Mouse (Mus musculus) midbrain, embryonic 12.5 days (tissue): ENCODE data around the gene Vsig8. TPM values are rescaled to one million over a fixed set of nuclear protein-coding genes. Genes with fewer than 3 reads are reported as not detected.

Experiments used
- ATAC-seq: fragments of 200-750 bp; cut with Nextera tagmentation; 2 replicates; pipeline ENCODE4 v1.8.0; 2017; ENCODE audit warnings: low read depth, moderate TSS enrichment, moderate library complexity; ENCODE audit not compliant: low FRiP score
- H3K27ac ChIP-seq: fragments of 300-500 bp; sonication (generic); replicated peaks from 2 replicates; pipeline ENCODE4 v1.5.1; 2016; ENCODE audit warnings: mild to moderate bottlenecking
- H3K27me3 ChIP-seq: fragments of 300-500 bp; sonication (generic); 2 replicates; pipeline ENCODE4 v1.6.1; 2016; ENCODE audit warnings: mild to moderate bottlenecking
- H3K36me3 ChIP-seq: fragments of 300-500 bp; sonication (generic); 2 replicates; pipeline ENCODE4 v1.6.1; 2016
- H3K4me1 ChIP-seq: fragments of 300-500 bp; sonication (generic); 2 replicates; pipeline ENCODE4 v1.6.1; 2016
- H3K4me2 ChIP-seq: fragments of 300-500 bp; sonication (generic); replicated peaks from 2 replicates; pipeline ENCODE4 v1.6.1; 2016; ENCODE audit warnings: mild to moderate bottlenecking, moderate library complexity
- H3K4me3 ChIP-seq: fragments of 300-500 bp; sonication (generic); 2 replicates; pipeline ENCODE4 v1.5.1; 2016; ENCODE audit warnings: mild to moderate bottlenecking
- H3K9ac ChIP-seq: fragments of 300-500 bp; sonication (generic); replicated peaks from 2 replicates; pipeline ENCODE4 v1.6.1; 2016; ENCODE audit warnings: mild to moderate bottlenecking, moderate library complexity
- H3K9me3 ChIP-seq: fragments of 300-500 bp; sonication (generic); 2 replicates; pipeline ENCODE4 v1.6.1; 2016; ENCODE audit warnings: mild to moderate bottlenecking
- WGBS: fragments of 180-500 bp; shearing (Covaris S2); methylation state at CpG from one replicate; pipeline ENCODE4 v1.1.7; 2016; 5-methylcytosine and 5-hydroxymethylcytosine counted together
- polyA plus RNA-seq: library from polyadenylated mRNA; unstranded; fragments of >200 nt; fragmentation: Nextera tagmentation; extraction: Ambion mirVana; gene quantifications from 2 replicates; pipeline ENCODE4 v1.2.1, GENCODE M21; 2016

The Vsig8 gene
- polyA plus RNA-seq = 0.15 TPM in 1 of 2 replicates, not detected in the other

- Histone ChIP-seq H3K27me3 (peaks cover 49% of the 10 kb centered on the region), H3K36me3 (no peaks in the 10 kb centered on the region), H3K4me2 (no peak within 1 kb of the TSS), H3K27ac (no peak within 1 kb of the TSS), H3K9ac (no peak within 1 kb of the TSS), H3K4me3 (no peak within 1 kb of the TSS), H3K9me3 (no peaks in the 10 kb centered on the region), H3K4me1 (peaks cover 12% of the 10 kb centered on the region)
- WGBS = 87% methylated on average over 11 of the region's 11 CpGs
- ATAC-seq = no peak
These were observed at the start of gene Vsig8 for GRCm38 (mm10) chr1:172555638-172556037. Gene Vsig8 (plus strand): TSS chr1:172555938.

- H3K4me2 ChIP-seq = no peak overlapping the region
- H3K9ac ChIP-seq = no peak overlapping the region
- H3K9me3 ChIP-seq = no peaks in the 10 kb centered on the region
- H3K4me3 ChIP-seq = no peak overlapping the region
- ATAC-seq = no peak
- H3K27ac ChIP-seq = no peak overlapping the region
- 62% methylated on average over 5 of the region's 5 CpGs for WGBS
- peaks cover 18% of the 10 kb centered on the region for H3K27me3 ChIP-seq
- no peaks in the 10 kb centered on the region for H3K36me3 ChIP-seq
- H3K4me1 ChIP-seq = peaks cover 38% of the 10 kb centered on the region
These were observed 48.7 kb upstream of the Vsig8 start for GRCm38 (mm10) chr1:172507001-172507400.

DNA sequence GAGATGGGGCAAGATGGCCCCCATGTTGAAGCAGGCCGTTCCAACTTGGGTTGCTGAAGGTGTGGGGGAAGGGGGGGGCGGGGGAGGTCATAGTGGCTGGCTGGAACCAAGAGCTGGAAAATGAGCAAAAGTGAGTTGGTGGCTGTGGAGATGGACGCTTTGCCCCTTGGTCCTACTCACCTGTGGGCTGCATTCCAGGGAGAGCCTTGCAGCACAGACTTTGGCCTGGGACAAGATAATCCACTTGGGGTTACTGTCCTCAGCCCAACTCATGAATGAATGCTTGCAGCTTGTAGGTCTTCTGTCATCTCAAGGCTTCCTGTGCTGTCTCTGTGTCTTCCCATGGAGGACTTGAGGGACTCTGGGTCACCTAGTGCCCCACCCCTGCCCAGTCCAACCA lies 48.0 kb upstream of the Vsig8 start:
- H3K9me3 ChIP-seq = no peaks in the 10 kb centered on the region
- ATAC-seq = no peak
- H3K27ac ChIP-seq = no peak overlapping the region
- H3K4me3 ChIP-seq = no peak overlapping the region
- no peak overlapping the region for H3K9ac ChIP-seq
- H3K27me3 ChIP-seq = peaks cover 11% of the 10 kb centered on the region; the same call in 1 of the 2 replicates
- WGBS = 86% methylated on average over 3 of the region's 3 CpGs
- H3K4me2 ChIP-seq = no peak overlapping the region
- H3K4me1 ChIP-seq = peaks cover 31% of the 10 kb centered on the region
- no peaks in the 10 kb centered on the region for H3K36me3 ChIP-seq

DNA sequence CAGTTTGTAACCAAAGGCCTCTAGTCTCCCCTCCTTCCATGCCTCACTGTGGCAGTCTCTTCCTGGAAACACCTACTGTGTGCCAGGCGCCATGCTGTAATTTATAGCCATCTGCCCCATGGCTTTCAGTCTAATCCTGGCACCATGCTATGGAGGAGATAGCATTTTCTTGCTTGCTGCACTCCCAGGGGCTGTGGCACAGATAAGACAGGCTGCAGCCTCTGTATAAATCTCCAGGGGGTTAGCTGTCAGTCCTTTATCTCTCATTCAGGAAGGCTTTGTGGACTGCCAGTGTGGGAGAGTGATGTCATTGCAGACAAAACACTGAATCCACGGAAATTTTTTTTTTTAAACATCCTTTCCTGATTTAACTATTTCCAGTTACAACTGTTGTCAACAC lies 47.6 kb upstream of the Vsig8 start:
- Histone ChIP-seq H3K4me3 (no peak overlapping the region), H3K27me3 (peaks cover 7% of the 10 kb centered on the region; the same call in 1 of the 2 replicates), H3K36me3 (no peaks in the 10 kb centered on the region), H3K9ac (no peak overlapping the region), H3K27ac (no peak overlapping the region), H3K4me2 (no peak overlapping the region), H3K4me1 (peaks cover 26% of the 10 kb centered on the region), H3K9me3 (no peaks in the 10 kb centered on the region)
- WGBS = 54% methylated on average over 2 of the region's 2 CpGs
- no peak for ATAC-seq

GRCm38 (mm10) chr1:172509235-172509634 lies 46.5 kb upstream of the Vsig8 start:
- H3K27me3 ChIP-seq = peaks cover 7% of the 10 kb centered on the region; the same call in 1 of the 2 replicates
- H3K9ac ChIP-seq = no peak overlapping the region
- WGBS = 82% methylated on average over 5 of the region's 5 CpGs
- H3K36me3 ChIP-seq = no peaks in the 10 kb centered on the region
- H3K4me2 ChIP-seq = no peak overlapping the region
- no peak for ATAC-seq
- no peak overlapping the region for H3K4me3 ChIP-seq
- H3K4me1 ChIP-seq = peaks cover 16% of the 10 kb centered on the region
- H3K27ac ChIP-seq = no peak overlapping the region
- H3K9me3 ChIP-seq = no peaks in the 10 kb centered on the region

GRCm38 (mm10) chr1:172509983-172510382 lies 45.8 kb upstream of the Vsig8 start:
- ATAC-seq = no peak
- 46% methylated on average over 8 of the region's 8 CpGs for WGBS
- Histone ChIP-seq H3K9me3 (no peaks in the 10 kb centered on the region), H3K4me2 (no peak overlapping the region), H3K4me3 (no peak overlapping the region), H3K27ac (no peak overlapping the region), H3K27me3 (peaks cover 6% of the 10 kb centered on the region; the same call in 1 of the 2 replicates), H3K9ac (no peak overlapping the region), H3K36me3 (no peaks in the 10 kb centered on the region), H3K4me1 (peaks cover 8% of the 10 kb centered on the region)

- Histone ChIP-seq H3K4me1 (peaks cover 7% of the 10 kb centered on the region; the same call in 1 of the 2 replicates), H3K4me3 (no peak overlapping the region), H3K9ac (no peak overlapping the region), H3K4me2 (no peak overlapping the region), H3K36me3 (no peaks in the 10 kb centered on the region), H3K9me3 (no peaks in the 10 kb centered on the region), H3K27me3 (0 out of 2 replicates have a peak, but pooled peaks cover 3% of the 10 kb centered on the region), H3K27ac (no peak overlapping the region)
- no peak for ATAC-seq
- WGBS = 27% methylated on average over 13 of the region's 13 CpGs
These were observed 45.2 kb upstream of the Vsig8 start for GRCm38 (mm10) chr1:172510421-172510972.

GRCm38 (mm10) chr1:172512962-172513361 lies 42.8 kb upstream of the Vsig8 start:
- H3K4me2 ChIP-seq = peak overlapping the region; percentile 19; the same call in 1 of the 2 replicates
- H3K4me3 ChIP-seq = no peak overlapping the region
- 32% methylated on average over 13 of the region's 13 CpGs for WGBS
- H3K27me3 ChIP-seq = no peaks in the 10 kb centered on the region
- H3K27ac ChIP-seq = no peak overlapping the region
- no peak overlapping the region for H3K9ac ChIP-seq
- no peaks in the 10 kb centered on the region for H3K9me3 ChIP-seq
- H3K4me1 ChIP-seq = peaks cover 7% of the 10 kb centered on the region; the same call in 1 of the 2 replicates
- no peaks in the 10 kb centered on the region for H3K36me3 ChIP-seq
- no peak for ATAC-seq

DNA sequence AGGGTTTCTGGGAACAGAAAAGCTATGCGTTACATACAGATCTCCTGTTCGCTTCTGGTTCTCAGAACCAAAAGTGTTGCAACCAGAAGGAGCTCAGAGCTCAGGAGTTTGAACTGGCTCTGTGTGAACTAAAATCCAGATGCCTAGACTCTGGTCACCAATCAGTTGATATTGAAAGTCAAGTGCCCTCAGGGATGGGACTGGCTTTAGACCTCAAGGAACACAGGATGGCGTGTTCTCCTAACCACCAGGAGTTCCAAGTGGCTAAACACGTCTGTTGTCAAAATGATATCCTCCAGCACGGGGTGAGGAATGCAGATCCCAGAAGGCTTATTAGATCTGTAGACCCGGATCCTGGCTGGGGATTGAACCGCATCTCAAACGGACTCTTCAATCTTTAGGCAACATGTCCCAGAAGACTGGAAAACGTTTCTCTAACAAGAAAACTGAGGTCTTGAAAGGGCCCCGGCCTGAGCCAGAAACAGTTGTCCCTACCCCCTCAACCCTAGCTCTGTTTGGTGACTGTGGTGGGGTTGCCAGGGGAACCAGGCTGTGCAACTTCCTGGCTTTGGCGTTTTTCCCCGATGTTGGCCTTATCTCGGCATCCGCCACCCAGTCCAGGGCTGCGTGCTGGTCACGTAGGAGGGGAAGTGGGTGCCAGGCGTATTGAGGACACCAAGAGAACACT lies 42.1 kb upstream of the Vsig8 start:
- H3K9ac ChIP-seq = no peak overlapping the region
- H3K9me3 ChIP-seq = no peaks in the 10 kb centered on the region
- no peak overlapping the region for H3K27ac ChIP-seq
- H3K4me3 ChIP-seq = no peak overlapping the region
- H3K27me3 ChIP-seq = no peaks in the 10 kb centered on the region
- no peaks in the 10 kb centered on the region for H3K36me3 ChIP-seq
- no peak overlapping the region for H3K4me2 ChIP-seq
- H3K4me1 ChIP-seq = peaks cover 5% of the 10 kb centered on the region; the same call in 1 of the 2 replicates
- ATAC-seq = no peak
- 80% methylated on average over 17 of the region's 17 CpGs for WGBS

DNA sequence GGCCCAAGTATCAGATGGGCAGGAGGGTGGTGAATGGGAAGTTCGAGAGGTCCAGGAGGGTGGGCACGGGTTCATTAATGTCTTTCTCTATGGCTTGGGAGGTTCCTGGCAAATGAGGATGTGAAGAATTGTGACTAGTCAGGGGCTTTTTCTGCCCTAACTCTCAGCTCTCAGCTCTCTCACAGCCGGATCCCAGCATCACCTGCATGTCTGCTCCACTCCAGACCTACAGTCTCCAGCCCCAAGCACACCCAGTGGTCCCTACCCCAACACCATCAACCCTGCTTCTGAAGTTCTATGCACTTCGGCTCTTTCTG lies 41.6 kb upstream of the Vsig8 start:
- no peak overlapping the region for H3K27ac ChIP-seq
- H3K36me3 ChIP-seq = no peaks in the 10 kb centered on the region
- ATAC-seq = no peak
- no peak overlapping the region for H3K9ac ChIP-seq
- H3K4me3 ChIP-seq = no peak overlapping the region
- H3K4me1 ChIP-seq = peaks cover 5% of the 10 kb centered on the region; the same call in 1 of the 2 replicates
- no peaks in the 10 kb centered on the region for H3K27me3 ChIP-seq
- WGBS = 86% methylated on average over 4 of the region's 4 CpGs
- no peak overlapping the region for H3K4me2 ChIP-seq
- H3K9me3 ChIP-seq = no peaks in the 10 kb centered on the region

GRCm38 (mm10) chr1:172514551-172515268 lies 41.0 kb upstream of the Vsig8 start:
- Histone ChIP-seq H3K4me2 (no peak overlapping the region), H3K9me3 (no peaks in the 10 kb centered on the region), H3K27me3 (0 out of 2 replicates have a peak, but pooled peaks cover 2% of the 10 kb centered on the region), H3K4me3 (no peak overlapping the region), H3K9ac (no peak overlapping the region), H3K36me3 (no peaks in the 10 kb centered on the region), H3K4me1 (peaks cover 5% of the 10 kb centered on the region; the same call in 1 of the 2 replicates), H3K27ac (no peak overlapping the region)
- ATAC-seq = no peak
- 83% methylated on average over 7 of the region's 7 CpGs for WGBS

DNA sequence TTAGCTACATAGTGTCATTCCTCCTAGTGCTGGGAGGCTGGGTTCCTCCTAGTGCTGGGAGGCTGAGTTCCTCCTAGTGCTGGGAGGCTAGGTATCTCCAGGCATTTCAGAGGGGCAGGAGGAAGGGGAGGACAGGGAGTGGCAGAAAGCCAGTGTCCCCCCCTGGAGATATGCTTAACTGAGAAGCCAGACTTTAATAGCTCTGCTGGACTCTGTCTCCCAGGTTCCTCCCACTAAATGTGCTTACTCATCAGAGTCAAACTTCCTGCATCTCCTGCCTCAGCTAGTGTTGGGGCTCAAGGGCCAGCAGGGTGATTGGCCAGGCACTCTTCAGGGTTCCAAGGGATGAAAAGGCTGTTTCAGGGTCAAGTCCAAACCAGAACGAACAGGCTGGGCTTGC lies 40.3 kb upstream of the Vsig8 start:
- ATAC-seq = no peak
- WGBS = 65% methylated on average over 1 of the region's 1 CpGs
- Histone ChIP-seq H3K27me3 (0 out of 2 replicates have a peak, but pooled peaks cover 3% of the 10 kb centered on the region), H3K36me3 (no peaks in the 10 kb centered on the region), H3K9ac (no peak overlapping the region), H3K9me3 (no peaks in the 10 kb centered on the region), H3K27ac (no peak overlapping the region), H3K4me1 (peaks cover 10% of the 10 kb centered on the region), H3K4me3 (no peak overlapping the region), H3K4me2 (no peak overlapping the region)
